Comparison of ENCODE assay signal across 16 mouse cellular contexts in genomic region chr11:100821605-100822220, GRCm38 (mm10). TPM values are rescaled to one million over a fixed set of nuclear protein-coding genes. Genes with fewer than 3 reads are reported as not detected.
DNase-seq lines count a peak whose midpoint lies in the region; ATAC-seq and TF ChIP-seq lines count a peak whose summit lies in the region.
"Had no signal": no experiment of that assay in that cellular context is flagged by ENCODE, and none has a peak within 500 bp of the region (broad histone marks: within the 10 kb centered on the region; RNA-seq: fewer than 3 reads in every experiment).

No protein-coding gene starts in this region.

- no peaks in the 10 kb centered on the region for H3K36me3 ChIP-seq in heart, embryonic 13.5 days
- H3K36me3 ChIP-seq in heart, embryonic 12.5 days = no peaks in the 10 kb centered on the region
- no peaks in the 10 kb centered on the region for H3K36me3 ChIP-seq in spleen, adult 2 months (ENCODE audit: control insufficient read depth, insufficient read depth, low read length)
- H3K36me3 ChIP-seq in liver, embryonic 14.5 days (replicated peaks; ENCODE audit: control insufficient read depth, insufficient read depth, low read depth) = no peaks in the 10 kb centered on the region
- H3K36me3 ChIP-seq: kidney, embryonic 15.5 days; limb, embryonic 12.5 days; midbrain, embryonic 10.5 days; neural tube, embryonic 15.5 days had no signal

- H3K4me1 ChIP-seq in heart, embryonic 13.5 days = peaks cover 96% of the 10 kb centered on the region
- peaks cover 85% of the 10 kb centered on the region for H3K4me1 ChIP-seq in heart, embryonic 12.5 days (replicated peaks)
- H3K4me1 ChIP-seq in spleen, adult 2 months (ENCODE audit: control insufficient read depth, insufficient read depth, insufficient read length) = peaks cover 33% of the 10 kb centered on the region; the same call in 1 of the 2 replicates
- H3K4me1 ChIP-seq in liver, embryonic 14.5 days (replicated peaks; ENCODE audit: control insufficient read depth in 2 of 2, insufficient read depth in 2 of 2, low read length in 1 of 2) = peaks cover 31 to 64% of the 10 kb centered on the region in 2 experiments

- peak overlapping the region; percentile 80; the same call in 1 of the 2 replicates for H3K27ac ChIP-seq in heart, embryonic 13.5 days (replicated peaks)
- no peak overlapping the region for H3K27ac ChIP-seq in heart, embryonic 12.5 days (ENCODE audit: poor library complexity, severe bottlenecking)
- peak overlapping the region; percentile 6 for H3K27ac ChIP-seq in spleen, adult 2 months (ENCODE audit: insufficient read depth, low read length)
- H3K27ac ChIP-seq in liver, embryonic 14.5 days = no peak overlapping the region
- H3K27ac ChIP-seq: limb, embryonic 12.5 days; midbrain, embryonic 10.5 days had no signal

- H3K9ac ChIP-seq in heart, embryonic 13.5 days = no peak overlapping the region
- H3K9ac ChIP-seq in heart, embryonic 12.5 days = no peak overlapping the region; the same call in 1 of the 2 replicates
- H3K9ac ChIP-seq in liver, embryonic 14.5 days (replicated peaks) = no peak overlapping the region
- H3K9ac ChIP-seq: kidney, embryonic 15.5 days; limb, embryonic 12.5 days; neural tube, embryonic 15.5 days had no signal

- 86% methylated on average over 13 of the region's 13 CpGs for WGBS in heart, embryonic 13.5 days
- 87% methylated on average over 13 of the region's 13 CpGs for WGBS in heart, embryonic 12.5 days
- WGBS in spleen, adult 2 months = 35% methylated on average over 13 of the region's 13 CpGs
- WGBS in liver, embryonic 14.5 days (ENCODE audit: insufficient replicate concordance) = 71% methylated on average over 13 of the region's 13 CpGs

- H3K4me3 ChIP-seq in heart, embryonic 13.5 days = peak overlapping the region; percentile 23
- H3K4me3 ChIP-seq in heart, embryonic 12.5 days = no peak overlapping the region
- H3K4me3 ChIP-seq in spleen, adult 2 months (ENCODE audit: extremely low read depth, insufficient read depth, insufficient read length) = peak overlapping the region; percentile 60
- H3K4me3 ChIP-seq in liver, embryonic 14.5 days (ENCODE audit: insufficient read depth in 1 of 2, low read depth in 2 of 2, low read length in 2 of 2) = no peak overlapping the region
- H3K4me3 ChIP-seq: kidney, embryonic 15.5 days; limb, embryonic 12.5 days; midbrain, embryonic 10.5 days; neural tube, embryonic 15.5 days had no signal

- no peak for TF ChIP-seq CTCF in spleen, adult 2 months (IDR thresholded peaks at IDR 0.05; ENCODE audit: extremely low read depth, insufficient read depth, insufficient read length, insufficient replicate concordance)
- TF ChIP-seq CTCF in liver, embryonic 14.5 days (IDR thresholded peaks at IDR 0.05; ENCODE audit: low read depth) = no peak

- no peak for TF ChIP-seq POLR2A in spleen, adult 2 months (IDR thresholded peaks at IDR 0.05; ENCODE audit: low read depth, low read length)

- peak overlapping the region; percentile 54 for H3K4me2 ChIP-seq in heart, embryonic 13.5 days
- no peak overlapping the region for H3K4me2 ChIP-seq in heart, embryonic 12.5 days
- H3K4me2 ChIP-seq in liver, embryonic 14.5 days (ENCODE audit: low read depth) = peak overlapping the region; percentile 31; the same call in 1 of the 2 replicates
- H3K4me2 ChIP-seq: limb, embryonic 12.5 days; neural tube, embryonic 15.5 days had no signal

- no peak for TF ChIP-seq EP300 in liver, embryonic 14.5 days (IDR thresholded peaks at IDR 0.05; ENCODE audit: low read depth)

- H3K27me3 ChIP-seq in heart, embryonic 13.5 days (replicated peaks) = no peaks in the 10 kb centered on the region
- no peaks in the 10 kb centered on the region for H3K27me3 ChIP-seq in heart, embryonic 12.5 days (replicated peaks)
- no peaks in the 10 kb centered on the region for H3K27me3 ChIP-seq in spleen, adult 2 months (ENCODE audit: control insufficient read depth, insufficient read depth, low read length)
- H3K27me3 ChIP-seq in liver, embryonic 14.5 days (ENCODE audit: control insufficient read depth, insufficient read depth, low read length) = no peaks in the 10 kb centered on the region
- H3K27me3 ChIP-seq: kidney, embryonic 15.5 days; neural tube, embryonic 15.5 days had no signal

- DNase-seq in spleen, adult 2 months (ENCODE audit: low read depth in 1 of 2, low spot score in 2 of 2) = no peak
- DNase-seq in spleen, postnatal 14 days (ENCODE audit: low spot score in 2 of 2) = no peak
- no peak for DNase-seq in liver, embryonic 14.5 days (ENCODE audit: low read depth in 3 of 3, low spot score in 3 of 3)
- DNase-seq in urinary bladder, postnatal 10 days (ENCODE audit: low spot score) = no peak
- DNase-seq in right cerebral cortex, postnatal 14 days = no peak
- DNase-seq: retina, postnatal 1 day had no signal

- no peak for ATAC-seq in heart, embryonic 13.5 days (ENCODE audit: extremely low read depth, insufficient number of reproducible peaks, low FRiP score, low TSS enrichment)
- ATAC-seq in heart, embryonic 12.5 days (ENCODE audit: insufficient number of reproducible peaks, low FRiP score) = no peak
- ATAC-seq in liver, embryonic 14.5 days (ENCODE audit: insufficient read depth) = no peak
- ATAC-seq: forebrain, embryonic 16.5 days had no signal

- no peaks in the 10 kb centered on the region for H3K9me3 ChIP-seq in heart, embryonic 13.5 days
- H3K9me3 ChIP-seq in heart, embryonic 12.5 days (replicated peaks) = no peaks in the 10 kb centered on the region
- no peaks in the 10 kb centered on the region for H3K9me3 ChIP-seq in liver, embryonic 14.5 days (ENCODE audit: control insufficient read depth, low read length)
- H3K9me3 ChIP-seq: kidney, embryonic 15.5 days; limb, embryonic 12.5 days; midbrain, embryonic 10.5 days; neural tube, embryonic 15.5 days had no signal

RNA-seq across cellular contexts. Expression of gene Stat5b, which starts 28.8 kb away (rescaled TPM):
- polyA plus RNA-seq in heart, embryonic 13.5 days (2015; fragmentation: Nextera tagmentation; extraction: Ambion mirVana) = 24.3 and 27.0 TPM in 2 replicates
- 35.0 and 35.3 TPM in 2 replicates for polyA plus RNA-seq in heart, embryonic 12.5 days (2016; fragmentation: Nextera tagmentation; extraction: Ambion mirVana)
- 33.2 and 45.2 TPM in 2 replicates for polyA plus RNA-seq in spleen, adult 2 months (2012; rRNA removed)
- 10.6 and 12.4 TPM in 2 replicates for polyA plus RNA-seq in liver, embryonic 14.5 days (2012; rRNA removed)
- 16.4 and 19.3 TPM in 2 replicates for polyA plus RNA-seq in liver, embryonic 14.5 days (2014; fragmentation: Nextera tagmentation; extraction: Ambion mirVana)

RNA-seq across cellular contexts. Expression of gene Stat5a, which starts 37.4 kb away (rescaled TPM):
- 5.2 and 5.9 TPM in 2 replicates for polyA plus RNA-seq in heart, embryonic 13.5 days (2015; fragmentation: Nextera tagmentation; extraction: Ambion mirVana)
- 6.6 and 8.3 TPM in 2 replicates for polyA plus RNA-seq in heart, embryonic 12.5 days (2016; fragmentation: Nextera tagmentation; extraction: Ambion mirVana)
- 24.7 and 35.7 TPM in 2 replicates for polyA plus RNA-seq in spleen, adult 2 months (2012; rRNA removed)
- 7.8 and 8.5 TPM in 2 replicates for polyA plus RNA-seq in liver, embryonic 14.5 days (2012; rRNA removed)
- polyA plus RNA-seq in liver, embryonic 14.5 days (2014; fragmentation: Nextera tagmentation; extraction: Ambion mirVana) = 7.2 and 8.6 TPM in 2 replicates

RNA-seq across cellular contexts. Expression of gene Ghdc, which starts 51.0 kb away (rescaled TPM):
- polyA plus RNA-seq in heart, embryonic 13.5 days (2015; fragmentation: Nextera tagmentation; extraction: Ambion mirVana) = 6.0 and 7.2 TPM in 2 replicates
- polyA plus RNA-seq in heart, embryonic 12.5 days (2016; fragmentation: Nextera tagmentation; extraction: Ambion mirVana) = 6.5 and 7.0 TPM in 2 replicates
- 7.8 and 9.6 TPM in 2 replicates for polyA plus RNA-seq in spleen, adult 2 months (2012; rRNA removed)
- 2.2 and 2.3 TPM in 2 replicates for polyA plus RNA-seq in liver, embryonic 14.5 days (2012; rRNA removed)
- 0.76 and 0.77 TPM in 2 replicates for polyA plus RNA-seq in liver, embryonic 14.5 days (2014; fragmentation: Nextera tagmentation; extraction: Ambion mirVana)

RNA-seq across cellular contexts. Expression of gene Hcrt, which starts 59.0 kb away (rescaled TPM):
- not detected in 2 replicates for polyA plus RNA-seq in heart, embryonic 13.5 days (2015; fragmentation: Nextera tagmentation; extraction: Ambion mirVana)
- polyA plus RNA-seq in heart, embryonic 12.5 days (2016; fragmentation: Nextera tagmentation; extraction: Ambion mirVana) = not detected in 2 replicates
- polyA plus RNA-seq in spleen, adult 2 months (2012; rRNA removed) = 0.22 TPM in 1 of 2 replicates, not detected in the other
- not detected in 2 replicates for polyA plus RNA-seq in liver, embryonic 14.5 days (2012; rRNA removed)
- polyA plus RNA-seq in liver, embryonic 14.5 days (2014; fragmentation: Nextera tagmentation; extraction: Ambion mirVana) = not detected in 2 replicates
- polyA plus RNA-seq: embryonic facial prominence, embryonic 11.5 days; inflammation-experienced regulatory T-cells, adult 6 months; kidney, embryonic 15.5 days; limb, embryonic 12.5 days; lung, postnatal 0 days had no signal

Comparison
In these comparisons a context has a peak if more than half of its experiments do, and no peak if none do; other contexts are left out.
1. H3K27ac ChIP-seq: peak in heart, embryonic 13.5 days (single experiment) and spleen, adult 2 months (single experiment); none in heart, embryonic 12.5 days (single experiment) and liver, embryonic 14.5 days (single experiment).
2. H3K4me3 ChIP-seq: peak in heart, embryonic 13.5 days (single experiment) and spleen, adult 2 months (single experiment); none in heart, embryonic 12.5 days (single experiment) and liver, embryonic 14.5 days (0 of 2).